Mouse (Mus musculus): ENCODE results near the gene E130309D02Rik.

GRCm38 (mm10) chr5:143356017-143356416 is 40.9 kb upstream of the E130309D02Rik start:
- TF ChIP-seq CTCF (IDR thresholded peaks at IDR 0.05; ENCODE audit: extremely low read depth, insufficient read length, insufficient replicate concordance, low read depth, low read length) (no peak), POLR2A (IDR thresholded peaks at IDR 0.05; ENCODE audit: low read depth, low read length) (no peak)
